Mouse (Mus musculus): ENCODE measurements around the gene Hoxb6.

Gene Hoxb6

GRCm38 (mm10) chr11:96291681-96292564 lies at the start of gene Hoxb6:
Gene Hoxb6, plus strand, starts transcription at chr11:96292476.
- DNase-seq (ENCODE audit: low read depth), result no peak

- no peak for DNase-seq (ENCODE audit: low read depth)
Observed at GRCm38 (mm10) chr11:96250901-96251300, 41.4 kb upstream of the Hoxb6 start.

GRCm38 (mm10) chr11:96251480-96252031 lies 40.7 kb upstream of the Hoxb6 start:
- no peak for DNase-seq (ENCODE audit: low read depth)

- DNase-seq (ENCODE audit: low read depth), result no peak
Observed at GRCm38 (mm10) chr11:96252541-96253120, 39.6 kb upstream of the Hoxb6 start.

- no peak for DNase-seq (ENCODE audit: low read depth)
Observed at GRCm38 (mm10) chr11:96254221-96254620, 38.1 kb upstream of the Hoxb6 start.

GRCm38 (mm10) chr11:96255111-96255995 lies 36.9 kb upstream of the Hoxb6 start:
- no peak for DNase-seq (ENCODE audit: low read depth)

GRCm38 (mm10) chr11:96255996-96256445 lies 36.3 kb upstream of the Hoxb6 start:
- no peak for DNase-seq (ENCODE audit: low read depth)

- DNase-seq (ENCODE audit: low read depth), result no peak
Observed at GRCm38 (mm10) chr11:96257141-96257540, 35.1 kb upstream of the Hoxb6 start.

- no peak for DNase-seq (ENCODE audit: low read depth)
Observed at GRCm38 (mm10) chr11:96259038-96259437, 33.2 kb upstream of the Hoxb6 start.

- no peak for DNase-seq (ENCODE audit: low read depth)
Observed at GRCm38 (mm10) chr11:96259511-96259910, 32.8 kb upstream of the Hoxb6 start.

GRCm38 (mm10) chr11:96260310-96260970 lies 31.8 kb upstream of the Hoxb6 start:
- DNase-seq (ENCODE audit: low read depth), result no peak

- DNase-seq (ENCODE audit: low read depth), result peak; percentile 50
Observed at GRCm38 (mm10) chr11:96261323-96261890, 30.9 kb upstream of the Hoxb6 start.

- no peak for DNase-seq (ENCODE audit: low read depth)
Observed at GRCm38 (mm10) chr11:96262262-96262830, 29.9 kb upstream of the Hoxb6 start.

- no peak for DNase-seq (ENCODE audit: low read depth)
Observed at GRCm38 (mm10) chr11:96263636-96264389, 28.5 kb upstream of the Hoxb6 start.

GRCm38 (mm10) chr11:96264390-96265020 lies 27.8 kb upstream of the Hoxb6 start:
- no peak for DNase-seq (ENCODE audit: low read depth)

GRCm38 (mm10) chr11:96265954-96266353 lies 26.3 kb upstream of the Hoxb6 start:
- DNase-seq (ENCODE audit: low read depth), result no peak

GRCm38 (mm10) chr11:96267021-96267920 lies 25.0 kb upstream of the Hoxb6 start:
- no peak for DNase-seq (ENCODE audit: low read depth)

- no peak for DNase-seq (ENCODE audit: low read depth)
Observed at GRCm38 (mm10) chr11:96268031-96268745, 24.1 kb upstream of the Hoxb6 start.

Measured in c-Kit-positive CD71-negative TER-119-negative erythroid progenitor cells, embryonic 14.5 days (primary cell).